Mouse (Mus musculus): Measurements from ENCODE around the gene Retreg1.

The Retreg1 gene

DNA sequence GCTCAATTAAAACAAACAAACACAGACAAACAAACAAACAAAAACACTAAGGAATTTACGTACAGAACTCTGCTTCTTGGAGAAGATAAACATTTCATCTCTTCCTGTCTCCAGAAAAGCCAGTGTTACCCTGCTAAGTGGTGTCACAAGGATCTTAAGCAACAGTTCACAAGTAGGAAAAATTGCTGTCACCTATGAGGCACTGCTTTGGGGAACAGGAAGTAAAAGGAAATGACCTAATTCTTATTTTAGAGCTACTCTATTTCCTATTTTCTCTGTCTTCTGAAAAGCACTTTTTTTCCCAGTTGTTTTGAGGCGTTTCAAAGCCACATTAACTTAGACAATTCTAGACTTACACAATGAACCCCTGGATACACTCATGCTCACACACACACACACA is 12.6 kb upstream of the Retreg1 start:
- no peak for DNase-seq (ENCODE audit: low read depth, low spot score)

- DNase-seq (ENCODE audit: low read depth, low spot score) = no peak
Observed at GRCm38 (mm10) chr15:25834282-25834681, 8.7 kb upstream of the Retreg1 start.

DNA sequence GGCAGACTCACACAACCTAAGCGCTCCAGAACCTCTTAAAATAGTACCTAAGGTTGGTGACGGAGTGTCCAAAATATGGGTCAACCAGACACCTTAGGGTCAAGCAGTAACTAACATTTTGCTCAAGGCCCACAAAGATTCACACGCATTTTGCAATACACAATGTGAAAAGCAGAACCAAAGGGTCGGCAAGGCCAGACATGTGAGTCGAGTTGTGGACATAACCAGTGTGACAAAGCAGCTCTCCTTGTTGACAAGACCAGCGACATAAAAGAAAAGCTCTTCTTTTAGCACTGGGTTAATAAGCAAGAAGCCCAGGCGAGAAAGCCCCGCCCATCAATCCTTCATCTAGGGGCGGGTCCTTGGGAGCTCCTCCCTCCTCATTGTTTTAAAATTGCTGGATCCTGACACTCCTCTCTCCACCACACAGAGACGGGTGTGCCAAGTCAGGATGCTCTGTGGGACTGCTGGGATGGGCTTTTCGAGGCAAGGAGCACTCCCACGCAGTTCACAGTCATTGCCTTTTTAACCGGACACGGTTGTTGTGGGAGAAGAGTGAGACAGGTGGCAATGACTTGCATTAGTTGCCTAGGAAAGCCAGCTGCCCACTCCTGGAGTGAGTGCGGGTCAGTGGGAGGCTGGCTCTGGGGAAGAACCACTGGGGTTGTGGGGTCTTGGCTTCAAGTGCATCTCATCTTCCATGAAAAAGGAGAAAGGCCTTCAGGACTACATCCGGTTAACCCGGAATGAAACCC is 7.9 kb upstream of the Retreg1 start:
- no peak for DNase-seq (ENCODE audit: low read depth, low spot score)

DNA sequence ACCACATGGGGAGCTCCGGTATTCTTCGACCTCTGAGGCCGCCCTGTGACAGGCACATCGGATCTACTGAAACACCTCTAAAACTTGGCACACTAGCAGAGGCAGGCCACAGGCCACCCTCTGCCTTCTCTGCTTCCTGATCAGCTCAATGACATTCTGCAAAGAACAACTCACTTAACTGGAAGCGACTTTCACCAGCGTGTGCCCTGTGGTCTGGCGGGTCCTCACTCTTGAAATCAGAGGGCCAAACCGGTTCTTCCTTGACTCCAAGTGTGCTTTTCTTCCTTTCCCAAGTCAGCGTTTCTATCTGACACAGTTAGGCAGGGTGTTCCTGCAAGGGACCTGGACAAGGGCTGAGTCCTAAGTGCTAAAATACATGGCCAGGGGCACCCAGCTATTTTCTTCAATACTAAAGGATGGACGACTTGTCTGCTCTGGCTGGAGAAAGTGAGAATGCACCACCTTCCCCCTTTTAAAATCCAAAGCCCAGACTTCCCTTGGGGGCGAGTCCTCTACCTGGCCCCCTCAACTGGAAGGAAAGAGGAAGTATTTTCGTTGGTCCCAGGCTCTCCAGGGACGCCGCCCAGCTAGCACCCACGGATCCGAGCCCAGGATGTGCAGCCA is 406 bp upstream of the Retreg1 start:
- no peak for DNase-seq (ENCODE audit: low read depth, low spot score)

DNA sequence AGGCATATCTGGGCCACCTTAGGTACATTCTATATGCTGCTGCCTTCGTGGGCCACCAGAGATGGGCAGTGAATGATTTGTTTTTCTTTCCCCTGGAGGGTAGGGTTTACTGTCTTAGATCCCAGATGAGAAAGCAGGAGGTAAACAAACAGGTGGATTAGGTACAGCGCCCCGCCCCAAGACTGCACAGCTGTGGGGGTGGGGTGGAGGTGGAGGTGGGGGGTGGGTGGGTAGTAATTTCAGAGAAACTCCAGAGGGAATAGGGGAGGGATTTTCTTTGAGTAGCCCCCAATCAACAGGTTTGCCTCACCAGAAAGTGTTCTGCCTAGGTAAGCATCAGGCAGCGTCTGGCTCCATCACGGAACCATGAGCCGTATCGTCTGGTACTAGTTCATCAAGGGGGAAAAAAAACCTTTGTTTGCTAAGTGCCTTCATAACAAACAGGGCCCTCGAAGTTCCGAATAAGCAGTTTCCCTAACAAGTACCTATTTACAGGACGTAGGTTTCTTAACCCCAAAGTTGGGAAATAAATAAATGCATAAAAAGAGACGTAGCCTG is 1.1 kb downstream of the Retreg1 start:
- DNase-seq (ENCODE audit: low read depth, low spot score) = no peak

DNA sequence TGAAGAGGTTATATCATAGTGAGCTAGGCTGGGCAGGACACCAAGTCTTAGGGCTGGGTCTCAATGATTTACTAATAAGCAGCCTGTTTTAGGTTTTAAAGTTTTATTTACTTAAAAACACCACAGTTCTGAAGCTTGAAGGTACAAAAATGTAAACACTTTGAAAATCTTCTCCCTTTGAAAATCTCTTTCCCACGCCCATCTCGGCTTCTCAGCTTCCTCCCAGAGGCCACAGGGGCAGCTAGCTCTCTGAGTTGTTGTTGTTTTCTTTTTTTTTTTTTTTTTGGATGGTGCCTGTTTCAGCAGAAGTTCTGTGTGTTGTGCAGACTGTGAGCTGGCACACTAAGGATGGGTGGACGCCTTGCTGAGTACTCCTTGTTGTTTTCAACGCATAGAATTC is 1.8 kb downstream of the Retreg1 start:
- DNase-seq (ENCODE audit: low read depth, low spot score) = no peak

GRCm38 (mm10) chr15:25847576-25848168 is 4.7 kb downstream of the Retreg1 start:
- DNase-seq (ENCODE audit: low read depth, low spot score) = no peak

- no peak for DNase-seq (ENCODE audit: low read depth, low spot score)
Observed at GRCm38 (mm10) chr15:25850552-25850951, 7.6 kb downstream of the Retreg1 start.

- no peak for DNase-seq (ENCODE audit: low read depth, low spot score)
Observed at GRCm38 (mm10) chr15:25854270-25854904, 11.4 kb downstream of the Retreg1 start.

- DNase-seq (ENCODE audit: low read depth, low spot score) = no peak
Observed at GRCm38 (mm10) chr15:25858611-25859058, 15.7 kb downstream of the Retreg1 start.

DNA sequence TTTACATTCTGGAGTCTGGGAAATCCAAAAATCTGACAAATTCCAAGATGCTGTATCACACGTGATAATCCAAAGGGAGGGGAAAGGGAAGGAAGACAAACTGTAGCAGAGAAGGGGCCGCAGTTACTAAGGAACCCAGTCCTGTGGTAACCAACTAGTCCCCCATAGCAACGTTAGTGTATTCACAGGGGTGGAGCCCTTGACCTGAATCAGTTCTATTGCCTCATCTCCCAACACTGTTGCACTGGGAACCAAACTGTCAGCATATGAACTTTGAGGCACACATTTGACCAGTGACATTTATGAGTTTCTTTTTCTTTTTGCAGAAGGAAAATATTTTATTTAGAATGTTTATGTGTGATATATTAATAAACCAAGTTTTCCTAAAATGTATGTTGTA is 16.5 kb downstream of the Retreg1 start:
- no peak for DNase-seq (ENCODE audit: low read depth, low spot score)

DNA sequence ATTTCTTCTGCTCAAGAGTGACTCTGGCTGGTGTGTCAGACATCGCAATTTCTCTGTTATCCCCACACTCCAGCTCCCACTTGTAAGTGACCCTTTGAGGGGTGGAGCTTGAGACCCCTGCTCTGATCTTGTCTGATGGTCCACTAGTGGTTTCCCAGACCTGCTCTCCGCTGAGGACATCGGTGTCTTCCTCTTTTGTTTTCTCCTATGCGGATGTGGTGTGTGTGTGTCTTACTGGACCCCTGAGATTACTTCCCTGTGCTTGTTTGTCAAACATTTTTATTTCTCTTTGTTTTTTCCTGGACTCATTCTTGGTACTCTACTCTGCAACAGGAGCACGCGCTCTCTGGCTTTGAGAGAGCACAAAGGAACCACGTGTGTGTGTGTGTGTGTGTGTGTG is 18.9 kb downstream of the Retreg1 start:
- no peak for DNase-seq (ENCODE audit: low read depth, low spot score)

DNA sequence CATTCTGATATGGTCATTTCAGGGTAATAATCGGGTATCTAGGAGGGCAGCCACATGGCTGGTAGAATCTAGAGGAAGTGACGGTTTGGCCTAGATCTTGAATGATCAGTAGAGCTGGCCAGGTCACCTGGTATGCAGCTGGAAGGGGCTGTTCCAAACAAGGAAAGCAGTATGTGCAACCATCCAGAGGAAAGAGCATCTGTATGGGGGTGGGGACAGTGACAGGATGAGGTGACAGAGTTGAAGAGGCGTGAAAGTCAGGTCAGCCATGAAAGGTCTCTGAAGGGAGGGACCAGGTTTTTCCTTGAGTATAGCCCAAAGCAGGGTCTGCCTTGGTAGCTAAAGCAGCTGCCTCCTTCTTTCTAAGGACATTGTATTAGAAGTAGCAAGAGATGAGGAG is 22.6 kb downstream of the Retreg1 start:
- no peak for DNase-seq (ENCODE audit: low read depth, low spot score)

- DNase-seq (ENCODE audit: low read depth, low spot score) = no peak
Observed at GRCm38 (mm10) chr15:25866106-25866505, 23.1 kb downstream of the Retreg1 start.

DNA sequence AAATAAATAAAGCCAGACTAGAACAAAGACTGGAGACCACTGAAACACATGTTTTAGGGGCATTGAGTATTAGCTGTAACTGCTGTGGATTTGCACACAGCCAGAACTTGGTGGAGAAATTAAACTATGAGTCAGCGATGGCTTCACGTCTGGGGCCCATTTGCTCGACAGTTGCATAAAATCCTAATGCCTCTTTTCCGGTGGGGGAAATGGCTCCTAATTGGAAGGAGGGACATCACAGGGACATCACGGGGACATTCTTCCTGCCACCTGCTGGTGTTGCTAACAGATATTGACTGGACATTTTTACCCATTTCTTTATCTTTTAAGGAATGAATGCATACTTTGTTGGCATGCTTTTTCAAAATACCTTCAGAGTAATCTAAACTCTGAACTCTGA is 26.1 kb downstream of the Retreg1 start:
- no peak for DNase-seq (ENCODE audit: low read depth, low spot score)

GRCm38 (mm10) chr15:25871470-25871869 is 28.5 kb downstream of the Retreg1 start:
- DNase-seq (ENCODE audit: low read depth, low spot score) = no peak

- no peak for DNase-seq (ENCODE audit: low read depth, low spot score)
Observed at GRCm38 (mm10) chr15:25872118-25872517, 29.1 kb downstream of the Retreg1 start.

- no peak for DNase-seq (ENCODE audit: low read depth, low spot score)
Observed at GRCm38 (mm10) chr15:25872657-25873056, 29.7 kb downstream of the Retreg1 start.

GRCm38 (mm10) chr15:25873536-25873935 is 30.6 kb downstream of the Retreg1 start:
- peak; percentile 27 for DNase-seq (ENCODE audit: low read depth, low spot score)

- no peak for DNase-seq (ENCODE audit: low read depth, low spot score)
Observed at GRCm38 (mm10) chr15:25876601-25877161, 33.7 kb downstream of the Retreg1 start.

- DNase-seq (ENCODE audit: low read depth, low spot score) = peak; percentile 26
Observed at GRCm38 (mm10) chr15:25877798-25878197, 34.8 kb downstream of the Retreg1 start.

GRCm38 (mm10) chr15:25879229-25879628 is 36.2 kb downstream of the Retreg1 start:
- DNase-seq (ENCODE audit: low read depth, low spot score) = no peak

All from telencephalon, adult 2 months (tissue).